Mouse (Mus musculus) stomach, postnatal 0 days (tissue): Measurements from ENCODE around the gene Synpr. TPM values are rescaled to one million over a fixed set of nuclear protein-coding genes. Genes with fewer than 3 reads are reported as not detected.

Experiments used
- ATAC-seq: fragments of 200-750 bp; cut with Nextera tagmentation; 2 replicates; pipeline ENCODE4 v1.8.0; 2017; ENCODE audit not compliant: low FRiP score, low TSS enrichment
- DNase-seq: peaks from one replicate; pipeline ENCODE4 v3.0.0-alpha.2; 2016; ENCODE audit warnings: low spot score
- H3K27ac ChIP-seq: fragments of 300-500 bp; sonication (generic); replicated peaks from 2 replicates; pipeline ENCODE4 v1.5.1; 2014; ENCODE audit warnings: mild to moderate bottlenecking, control low read depth
- H3K27me3 ChIP-seq: fragments of 300-500 bp; sonication (generic); 2 replicates; pipeline ENCODE4 v1.6.1; 2014; ENCODE audit warnings: low read length; ENCODE audit not compliant: control insufficient read depth, insufficient read depth
- H3K36me3 ChIP-seq: fragments of 300-500 bp; sonication (generic); 2 replicates; pipeline ENCODE4 v1.6.1; 2014; ENCODE audit warnings: low read length, mixed read lengths; ENCODE audit not compliant: control insufficient read depth, insufficient read depth
- H3K4me1 ChIP-seq: fragments of 300-500 bp; sonication (generic); replicated peaks from 2 replicates; pipeline ENCODE4 v1.6.1; 2014; ENCODE audit warnings: antibody characterized with exemption; ENCODE audit not compliant: control insufficient read depth, insufficient read depth
- H3K4me2 ChIP-seq: fragments of 300-500 bp; sonication (generic); replicated peaks from 2 replicates; pipeline ENCODE4 v1.6.1; 2014; ENCODE audit warnings: low read depth, mild to moderate bottlenecking, control low read depth, moderate library complexity
- H3K4me3 ChIP-seq: fragments of 300-500 bp; sonication (generic); 2 replicates; pipeline ENCODE4 v1.5.1; 2014; ENCODE audit warnings: low read depth, low read length, control low read depth
- H3K9ac ChIP-seq: fragments of 300-500 bp; sonication (generic); 2 replicates; pipeline ENCODE4 v1.6.1; 2014; ENCODE audit warnings: mild to moderate bottlenecking, low read length, control low read depth, mixed read lengths
- H3K9me3 ChIP-seq: fragments of 300-500 bp; sonication (generic); 2 replicates; pipeline ENCODE4 v1.6.1; 2016; ENCODE audit warnings: low read length; ENCODE audit not compliant: control insufficient read depth
- CTCF ChIP-seq: IDR thresholded peaks from 2 replicates; pipeline ENCODE4 v1.5.1; 2016; ENCODE audit warnings: antibody characterized with exemption, low read depth, mild to moderate bottlenecking, moderate library complexity
- EP300 ChIP-seq: optimal IDR thresholded peaks from 2 replicates; pipeline ENCODE3; 2016; ENCODE audit warnings: antibody characterized with exemption
- WGBS: fragments of 180-500 bp; shearing (Covaris S2); extraction: QIAGEN DNeasy Blood & Tissue Kit; methylation state at CpG from one replicate; pipeline ENCODE4 v1.1.7; 2014; 5-methylcytosine and 5-hydroxymethylcytosine counted together
- polyA plus RNA-seq: library from polyadenylated mRNA; unstranded; fragments of >200 nt; fragmentation: Nextera tagmentation; extraction: Ambion mirVana; gene quantifications from 2 replicates; pipeline ENCODE4 v1.2.1, GENCODE M21; 2015

Gene Synpr
- polyA plus RNA-seq, 1 experiment from 2014 or later = 1.3 TPM

DNA sequence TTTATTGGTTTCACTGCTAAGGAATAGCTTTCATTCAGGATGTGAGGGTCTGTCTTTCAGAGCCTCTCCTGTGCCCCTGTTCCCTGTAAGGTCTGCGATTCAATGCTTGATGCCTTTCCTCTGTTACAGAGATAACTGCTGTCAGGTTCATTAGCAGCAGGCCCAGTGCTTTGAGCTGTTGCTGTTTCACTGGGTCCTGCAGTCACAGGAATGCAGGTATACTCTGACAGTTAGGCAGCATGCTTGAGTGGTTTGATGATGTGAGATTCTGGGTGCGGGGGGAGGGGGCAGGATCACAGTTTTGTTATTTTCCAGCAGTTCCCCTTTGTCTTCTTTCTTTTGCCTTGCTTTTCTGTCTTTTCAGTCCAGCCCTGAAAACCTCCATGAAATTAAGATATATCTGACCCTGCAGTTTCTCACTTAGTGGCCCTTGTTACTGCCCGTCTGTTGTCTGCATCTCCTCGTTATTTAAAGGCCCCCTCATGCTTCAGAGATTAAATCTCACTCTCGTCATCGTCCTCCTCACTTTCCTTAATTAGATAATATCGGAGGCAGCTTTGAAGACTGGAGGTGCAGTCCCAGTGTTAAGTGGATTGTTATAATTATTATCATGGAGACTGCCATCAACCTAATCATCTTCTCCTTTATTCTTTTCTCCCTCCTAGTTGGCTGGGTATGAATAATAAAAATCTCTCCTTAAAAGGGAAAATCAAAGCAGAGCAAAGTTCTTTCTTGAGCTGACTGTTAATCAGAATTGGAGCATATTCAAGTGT is 234.8 kb downstream of the Synpr start:
- ATAC-seq = no peak

DNA sequence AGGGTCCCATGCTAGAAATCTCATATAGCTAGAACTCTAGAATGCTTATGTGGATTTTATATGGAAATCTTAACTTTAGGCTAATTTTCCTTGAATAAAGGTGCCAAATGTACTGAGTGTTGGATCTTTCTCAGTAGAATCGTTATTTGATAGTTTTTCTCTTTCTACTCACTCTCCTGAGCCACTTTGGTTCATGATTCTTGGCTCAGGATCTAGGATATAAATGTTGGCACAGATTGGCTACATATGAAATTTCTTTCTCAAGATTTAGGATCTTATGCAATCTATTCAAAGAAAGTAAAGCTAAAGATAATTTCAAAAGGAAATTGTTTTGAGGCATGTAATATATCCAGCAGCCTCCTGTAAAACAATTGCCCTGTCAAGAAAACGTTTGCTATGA is 263.2 kb downstream of the Synpr start:
- 36% methylated on average over 2 of the region's 2 CpGs for WGBS
- Histone ChIP-seq H3K27ac (no peak overlapping the region), H3K9ac (no peak overlapping the region), H3K4me2 (no peak overlapping the region), H3K4me1 (no peaks in the 10 kb centered on the region), H3K36me3 (no peaks in the 10 kb centered on the region), H3K4me3 (no peak overlapping the region), H3K27me3 (no peaks in the 10 kb centered on the region), H3K9me3 (no peaks in the 10 kb centered on the region)
- TF ChIP-seq EP300 = no peak
- TF ChIP-seq CTCF = no peak
- ATAC-seq (no peak), DNase-seq (no peak)

More for the DNA sequence above, 234.8 kb downstream of the Synpr start:
- Histone ChIP-seq H3K4me3 (no peak overlapping the region), H3K36me3 (no peaks in the 10 kb centered on the region), H3K9ac (no peak overlapping the region), H3K4me1 (no peaks in the 10 kb centered on the region), H3K4me2 (no peak overlapping the region), H3K27ac (no peak overlapping the region), H3K27me3 (no peaks in the 10 kb centered on the region), H3K9me3 (no peaks in the 10 kb centered on the region)
- no peak for DNase-seq
- TF ChIP-seq EP300 (no peak), CTCF (no peak)
- 79% methylated on average over 7 of the region's 7 CpGs for WGBS

DNA sequence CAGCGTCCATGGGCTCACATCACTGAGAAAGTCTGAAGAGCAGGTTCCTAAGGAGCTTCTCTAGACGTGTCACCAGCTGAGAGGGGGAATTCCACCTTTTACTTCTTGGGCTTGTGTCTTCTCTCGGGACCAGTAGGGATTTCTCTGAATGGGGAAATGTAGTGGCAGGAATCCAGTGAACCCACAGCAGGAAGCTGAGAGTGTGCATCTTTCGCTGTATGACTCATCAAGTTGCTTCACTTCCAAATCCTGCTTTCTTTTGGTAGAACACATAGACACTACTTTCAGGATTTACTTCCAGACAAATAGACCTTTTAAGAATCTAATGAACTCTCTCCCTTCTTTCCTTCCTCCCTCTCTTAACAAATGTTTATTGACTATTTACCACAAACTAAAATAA is 266.6 kb downstream of the Synpr start:
- Histone ChIP-seq H3K9ac (no peak overlapping the region), H3K27me3 (no peaks in the 10 kb centered on the region), H3K9me3 (no peaks in the 10 kb centered on the region), H3K27ac (no peak overlapping the region), H3K4me2 (no peak overlapping the region), H3K4me3 (no peak overlapping the region), H3K36me3 (no peaks in the 10 kb centered on the region), H3K4me1 (no peaks in the 10 kb centered on the region)
- no peak for ATAC-seq
- no peak for DNase-seq
- 64% methylated on average over 4 of the region's 4 CpGs for WGBS
- no peak for TF ChIP-seq EP300
- no peak for TF ChIP-seq CTCF

DNA sequence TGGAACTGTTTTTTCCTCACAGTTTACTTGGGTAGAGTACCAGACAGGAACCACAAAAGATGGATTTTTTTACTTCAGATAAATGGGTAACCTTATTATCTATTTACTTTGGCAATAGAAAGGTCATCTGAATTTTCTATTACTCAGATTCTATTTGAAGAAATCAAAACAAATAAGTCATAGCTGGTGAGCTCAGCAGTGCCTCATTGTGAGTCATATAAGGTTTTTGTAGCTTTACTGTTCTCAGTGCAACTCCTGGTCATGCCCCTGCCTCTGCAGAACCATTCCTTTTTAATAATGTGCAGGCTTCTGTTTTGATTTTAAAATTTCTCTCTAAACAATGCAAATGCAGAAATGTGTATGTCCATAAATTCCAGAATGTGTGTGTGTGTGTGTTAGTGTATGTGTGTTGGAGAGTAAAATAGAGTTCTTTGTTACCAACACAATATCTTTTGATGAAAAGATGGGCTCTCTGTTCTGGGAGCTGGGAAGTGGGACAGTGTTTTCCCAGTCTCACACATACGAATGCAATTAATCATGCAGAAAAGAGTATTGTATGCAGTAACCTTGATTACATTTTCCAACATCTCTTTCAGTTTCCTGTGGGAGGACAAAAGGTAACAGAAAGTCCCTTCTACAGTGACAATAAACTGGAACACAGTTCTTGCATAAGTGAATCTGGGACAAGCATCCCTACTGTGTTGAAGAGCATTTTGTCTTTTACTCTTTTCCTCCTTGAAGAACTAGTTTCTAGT is 269.2 kb downstream of the Synpr start:
- WGBS = 73% methylated on average over 1 of the region's 1 CpGs
- no peak for ATAC-seq
- Histone ChIP-seq H3K27ac (no peak overlapping the region), H3K4me1 (no peaks in the 10 kb centered on the region), H3K4me3 (no peak overlapping the region), H3K9ac (no peak overlapping the region), H3K36me3 (no peaks in the 10 kb centered on the region), H3K27me3 (no peaks in the 10 kb centered on the region), H3K9me3 (no peaks in the 10 kb centered on the region), H3K4me2 (no peak overlapping the region)
- TF ChIP-seq CTCF (no peak), EP300 (no peak)
- DNase-seq = no peak

DNA sequence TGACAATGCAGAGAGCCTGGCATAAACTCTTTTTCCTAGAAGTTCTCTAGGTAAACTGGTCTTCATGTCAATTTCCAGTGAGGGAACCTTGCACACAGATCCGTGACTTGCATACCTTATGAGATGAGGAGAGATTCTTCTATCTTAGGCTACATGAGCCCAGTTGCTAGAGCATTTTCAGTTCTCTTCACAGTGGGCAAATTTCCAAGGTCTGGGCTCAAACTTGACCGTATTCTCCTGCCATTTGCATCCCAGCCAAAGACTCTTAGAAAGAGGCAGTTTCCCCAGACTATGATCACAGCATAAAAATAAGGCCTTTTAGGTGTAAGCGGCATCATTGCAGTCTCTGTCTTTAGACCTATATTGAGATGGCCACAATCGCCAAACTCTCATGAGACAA is 270.1 kb downstream of the Synpr start:
- ATAC-seq (no peak), DNase-seq (no peak)
- Histone ChIP-seq H3K4me1 (no peaks in the 10 kb centered on the region), H3K4me2 (no peak overlapping the region), H3K27me3 (no peaks in the 10 kb centered on the region), H3K36me3 (no peaks in the 10 kb centered on the region), H3K9me3 (no peaks in the 10 kb centered on the region), H3K27ac (no peak overlapping the region), H3K9ac (no peak overlapping the region), H3K4me3 (no peak overlapping the region)
- TF ChIP-seq EP300 = no peak
- no peak for TF ChIP-seq CTCF
- 85% methylated on average over 4 of the region's 4 CpGs for WGBS

DNA sequence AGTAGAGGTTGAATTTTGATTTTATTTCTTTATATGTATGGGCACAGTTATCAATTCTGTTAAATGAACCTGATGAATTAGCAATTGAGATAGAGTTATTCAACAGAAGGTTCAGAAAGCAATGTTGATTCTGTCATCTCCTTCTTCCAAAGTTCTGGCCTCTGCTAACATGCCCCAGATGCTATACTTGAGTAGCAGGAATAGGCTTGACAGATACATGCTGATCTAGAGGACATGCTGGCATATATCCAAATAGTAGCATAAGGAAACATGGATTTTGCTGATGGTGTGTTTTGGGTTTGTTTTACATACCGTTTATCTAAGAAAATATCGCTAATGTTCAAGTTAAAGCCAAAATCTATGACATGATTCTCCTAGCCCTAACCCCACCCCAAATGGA is 273.5 kb downstream of the Synpr start:
- H3K9me3 ChIP-seq = no peaks in the 10 kb centered on the region
- ATAC-seq = no peak
- TF ChIP-seq CTCF (no peak), EP300 (no peak)
- H3K9ac ChIP-seq = no peak overlapping the region
- H3K27me3 ChIP-seq = no peaks in the 10 kb centered on the region
- H3K4me2 ChIP-seq = no peak overlapping the region
- no peak overlapping the region for H3K27ac ChIP-seq
- H3K4me1 ChIP-seq = no peaks in the 10 kb centered on the region
- WGBS = 66% methylated on average over 2 of the region's 2 CpGs
- H3K36me3 ChIP-seq = no peaks in the 10 kb centered on the region
- DNase-seq = no peak
- no peak overlapping the region for H3K4me3 ChIP-seq
